Mouse (Mus musculus) heart, adult 8-10 months (tissue): ENCODE measurements around the gene Slc22a23. TPM values are rescaled to one million over a fixed set of nuclear protein-coding genes. Genes with fewer than 3 reads are reported as not detected.

ENCODE experiments used
- DNase-seq: peaks from one replicate; pipeline ENCODE4 v3.0.0; 2022; ENCODE audit warnings: low spot score
- total RNA-seq, 4 experiments: library from RNA; stranded (reverse); gene quantifications; 2 replicates each; pipeline ENCODE4 v1.2.4; 2022

The Slc22a23 gene
- total RNA-seq, 4 experiments from 2014 or later = 8.8 to 12.5 (median 10.9) TPM

- no peak for DNase-seq
These were observed 75.5 kb downstream of the Slc22a23 start for GRCm38 (mm10) chr13:34269376-34269991.

DNA sequence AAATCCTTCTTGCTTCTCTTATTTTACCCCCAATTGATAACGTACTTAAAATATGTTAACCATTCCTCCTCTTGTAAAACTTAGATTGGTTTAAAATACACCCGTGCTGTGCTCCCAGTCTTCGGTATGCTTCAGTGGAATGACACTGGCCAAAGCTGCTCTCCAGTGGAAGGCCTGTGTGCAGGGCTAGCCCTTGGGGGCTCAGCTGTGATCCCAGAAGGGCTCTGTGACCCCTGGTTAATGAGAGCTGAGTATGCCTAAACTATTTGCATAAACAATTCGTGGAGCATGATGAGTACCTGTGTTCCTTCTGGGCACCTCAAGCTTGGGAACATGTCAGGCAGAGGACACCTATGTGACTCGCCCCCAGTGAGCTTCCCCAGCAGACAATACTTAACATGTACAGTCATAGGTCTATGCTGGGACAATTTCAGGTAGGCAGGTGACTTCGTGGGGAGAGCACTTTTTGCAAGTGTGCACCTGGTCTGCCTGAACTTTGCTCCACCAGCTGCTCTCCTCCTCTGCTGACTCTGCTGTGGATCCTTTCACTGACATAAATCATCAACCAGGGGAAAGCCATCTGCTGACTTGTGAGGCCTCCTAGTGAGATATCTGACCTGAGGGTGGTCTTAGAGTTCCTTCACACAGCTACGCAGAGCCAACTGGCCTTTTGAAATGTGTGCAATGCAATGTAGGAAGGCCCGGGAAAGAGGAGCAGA, 77.9 kb downstream of the Slc22a23 start:
- no peak for DNase-seq

- no peak for DNase-seq
These were observed 78.9 kb downstream of the Slc22a23 start for GRCm38 (mm10) chr13:34266067-34266466.

GRCm38 (mm10) chr13:34265576-34265975, 79.4 kb downstream of the Slc22a23 start:
- no peak for DNase-seq

GRCm38 (mm10) chr13:34265022-34265565, 79.9 kb downstream of the Slc22a23 start:
- DNase-seq = no peak

DNA sequence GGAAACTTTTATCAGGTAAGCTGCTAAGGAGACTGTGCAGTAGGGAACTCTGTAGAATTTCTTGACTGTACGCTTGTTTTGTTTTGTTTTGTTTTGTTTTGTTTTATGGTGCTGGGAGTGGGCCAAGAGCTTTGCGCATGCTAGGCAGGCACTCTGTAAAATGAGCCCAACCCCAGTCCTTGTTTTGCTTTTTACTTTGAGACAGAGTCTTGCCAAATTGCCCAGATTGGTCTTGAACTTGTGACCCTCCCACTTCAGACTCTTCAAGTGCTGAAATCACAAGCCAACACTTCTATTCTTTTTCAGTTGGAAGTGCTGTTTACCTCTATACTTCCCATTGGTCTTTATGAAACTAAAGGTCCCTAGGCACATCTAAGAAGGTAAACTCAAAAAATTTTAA, 80.5 kb downstream of the Slc22a23 start:
- DNase-seq = no peak

- no peak for DNase-seq
These were observed 86.2 kb downstream of the Slc22a23 start for GRCm38 (mm10) chr13:34258765-34259164.

GRCm38 (mm10) chr13:34257177-34257576, 87.8 kb downstream of the Slc22a23 start:
- DNase-seq = no peak

GRCm38 (mm10) chr13:34256676-34257075, 88.3 kb downstream of the Slc22a23 start:
- no peak for DNase-seq

DNA sequence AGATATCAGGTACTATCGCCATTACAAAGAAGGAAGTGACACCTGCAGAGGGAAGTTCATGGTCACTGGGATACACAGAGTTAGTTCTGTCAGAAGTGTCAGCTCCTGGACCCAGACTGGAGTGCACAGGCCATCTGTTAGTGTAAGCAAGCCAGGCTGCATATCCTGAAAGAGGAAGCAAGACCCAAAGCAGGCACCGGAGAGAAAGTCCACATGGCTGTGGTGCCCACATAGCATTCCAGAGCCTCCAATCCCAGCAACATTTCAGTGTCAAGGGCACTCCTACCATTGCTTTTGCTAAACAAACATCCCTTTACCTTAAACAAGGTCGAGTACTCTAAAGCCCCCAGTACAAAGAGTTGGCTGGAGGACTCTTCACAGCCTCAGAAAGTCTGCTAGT, 89.7 kb downstream of the Slc22a23 start:
- DNase-seq = peak; percentile 8

- peak; percentile 37 for DNase-seq
These were observed 90.3 kb downstream of the Slc22a23 start for GRCm38 (mm10) chr13:34254691-34255090.

GRCm38 (mm10) chr13:34253736-34254135, 91.2 kb downstream of the Slc22a23 start:
- no peak for DNase-seq

- no peak for DNase-seq
These were observed 95.8 kb downstream of the Slc22a23 start for GRCm38 (mm10) chr13:34248941-34249920.

- DNase-seq = no peak
These were observed 96.9 kb downstream of the Slc22a23 start for GRCm38 (mm10) chr13:34248107-34248506.

DNA sequence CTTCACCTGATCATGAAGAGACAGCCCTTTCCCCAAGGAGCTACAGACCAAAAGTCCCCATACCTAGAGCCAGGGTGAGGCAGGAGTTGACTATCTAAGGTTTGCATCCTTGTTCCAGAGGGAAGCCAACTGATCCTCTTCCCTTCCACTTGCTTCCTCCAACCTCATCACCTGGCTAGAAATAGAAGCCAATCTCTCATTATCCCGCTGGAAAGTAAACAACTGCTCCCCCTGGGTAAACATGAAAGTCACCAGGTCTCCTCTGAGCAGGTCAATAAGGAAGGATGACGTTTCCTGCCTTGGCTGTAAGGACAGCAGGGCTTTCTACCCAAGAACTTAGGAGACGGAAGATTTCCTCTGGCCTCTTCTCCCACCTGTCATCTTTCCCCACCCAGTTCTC, 98.2 kb downstream of the Slc22a23 start:
- no peak for DNase-seq

GRCm38 (mm10) chr13:34245216-34245615, 99.8 kb downstream of the Slc22a23 start:
- no peak for DNase-seq

DNA sequence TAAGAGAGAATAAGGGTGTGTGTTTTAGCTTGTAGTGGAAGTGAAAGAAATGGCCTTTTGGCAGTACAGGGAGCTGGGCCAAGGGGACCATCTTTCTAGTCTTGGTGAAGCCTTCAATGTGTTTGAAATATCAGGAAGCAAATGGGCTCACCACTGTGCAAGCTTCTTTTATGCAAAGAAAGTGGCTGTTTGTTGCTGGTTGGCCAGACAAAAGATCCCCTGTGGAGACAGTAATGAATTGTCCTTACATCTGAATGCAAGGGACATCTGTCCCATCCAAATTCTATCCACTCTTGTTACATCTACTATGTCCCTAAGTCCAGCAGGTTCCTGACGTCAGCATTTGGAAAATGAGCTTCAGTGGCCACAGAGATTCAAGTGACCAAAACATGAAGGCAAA, 100.8 kb downstream of the Slc22a23 start:
- no peak for DNase-seq

DNA sequence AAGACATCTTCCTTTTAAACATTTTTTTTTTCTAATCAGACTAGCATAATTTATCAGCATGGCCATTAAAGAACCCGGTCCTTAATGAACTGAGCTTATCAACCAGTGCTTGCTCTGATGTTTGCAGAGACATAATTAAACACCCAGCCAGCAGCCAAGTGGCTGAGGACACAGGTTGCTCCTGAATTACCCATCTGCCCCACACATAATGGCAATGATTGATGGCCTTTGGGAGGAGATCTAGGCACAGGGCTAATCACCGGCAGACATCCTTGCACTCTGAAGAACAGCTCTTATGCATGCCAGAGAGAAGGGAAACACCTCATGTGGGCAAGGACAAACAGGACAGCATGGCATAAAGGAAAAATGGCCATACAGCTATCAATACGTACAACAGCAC, 102.8 kb downstream of the Slc22a23 start:
- DNase-seq = no peak

GRCm38 (mm10) chr13:34240087-34240428, 104.9 kb downstream of the Slc22a23 start:
- DNase-seq = no peak

- no peak for DNase-seq
These were observed 105.5 kb downstream of the Slc22a23 start for GRCm38 (mm10) chr13:34239371-34240086.

- no peak for DNase-seq
These were observed 106.2 kb downstream of the Slc22a23 start for GRCm38 (mm10) chr13:34238646-34239290.
